ENCODE assay signal across 12 mouse cellular contexts in genomic region chr17:5261131-5261651, GRCm38 (mm10).
DNase-seq lines count a peak whose midpoint lies in the region; ATAC-seq lines count a peak whose summit lies in the region.
"Had no signal": no experiment of that assay in that cellular context is flagged by ENCODE, and none has a peak within 500 bp of the region (broad histone marks: within the 10 kb centered on the region; RNA-seq: fewer than 3 reads in every experiment).

No protein-coding gene starts in this region.

- ATAC-seq in inflammation-experienced regulatory T-cells, adult 6 months, result no peak
- ATAC-seq: midbrain, embryonic 15.5 days had no signal

- intact Hi-C loops in left cerebral cortex, postnatal 4 days (cut with DNase I), result no loop called here

- DNase-seq in left cerebral cortex, adult 11 months (ENCODE audit: low spot score), result peak; percentile 53
- no peak for DNase-seq in left cerebral cortex, postnatal 4 days
- DNase-seq in adipocyte (ENCODE audit: low spot score), result peak; percentile 38
- DNase-seq in brain, adult 2 months (ENCODE audit: low read depth, low spot score), result peak; percentile 83
- peak; percentile 84 for DNase-seq in lung, postnatal 25 days (ENCODE audit: low spot score)
- DNase-seq in urinary bladder, postnatal 4 days (ENCODE audit: low spot score in 2 of 2), result no peak
- DNase-seq: adrenal gland, postnatal 36 days; cerebellum, adult 18-20 months; lung, embryonic 14.5 days; retina, postnatal 1 day had no signal

Comparison
In these comparisons a context has a peak if more than half of its experiments do, and no peak if none do; other contexts are left out.
1. DNase-seq: peak in left cerebral cortex, adult 11 months (single experiment), adipocyte (single experiment), brain, adult 2 months (single experiment) and lung, postnatal 25 days (single experiment); none in left cerebral cortex, postnatal 4 days (single experiment) and urinary bladder, postnatal 4 days (0 of 2).